Mouse (Mus musculus) neural tube, embryonic 12.5 days (tissue): Measurements from ENCODE around the gene Unc93b1. TPM values are rescaled to one million over a fixed set of nuclear protein-coding genes. Genes with fewer than 3 reads are reported as not detected.

ENCODE experiments used
- ATAC-seq: fragments of 200-750 bp; cut with Nextera tagmentation; 2 replicates; pipeline ENCODE4 v1.8.0; 2017; ENCODE audit warnings: low read depth, mild to moderate bottlenecking, moderate TSS enrichment, moderate library complexity; ENCODE audit not compliant: low FRiP score
- H3K27ac ChIP-seq: fragments of 300-500 bp; sonication (generic); 2 replicates; pipeline ENCODE4 v1.5.1; 2016
- H3K27me3 ChIP-seq: fragments of 300-500 bp; sonication (generic); replicated peaks from 2 replicates; pipeline ENCODE4 v1.6.1; 2016; ENCODE audit warnings: mild to moderate bottlenecking
- H3K36me3 ChIP-seq: fragments of 300-500 bp; sonication (generic); 2 replicates; pipeline ENCODE4 v1.6.1; 2016; ENCODE audit warnings: mild to moderate bottlenecking
- H3K4me1 ChIP-seq: fragments of 300-500 bp; sonication (generic); 2 replicates; pipeline ENCODE4 v1.6.1; 2016
- H3K4me2 ChIP-seq: fragments of 300-500 bp; sonication (generic); replicated peaks from 2 replicates; pipeline ENCODE4 v1.6.1; 2016; ENCODE audit warnings: mild to moderate bottlenecking
- H3K4me3 ChIP-seq: fragments of 300-500 bp; sonication (generic); 2 replicates; pipeline ENCODE4 v1.5.1; 2016
- H3K9ac ChIP-seq: fragments of 300-500 bp; sonication (generic); 2 replicates; pipeline ENCODE4 v1.6.1; 2016; ENCODE audit warnings: mild to moderate bottlenecking
- H3K9me3 ChIP-seq: fragments of 300-500 bp; sonication (generic); 2 replicates; pipeline ENCODE4 v1.6.1; 2016; ENCODE audit warnings: mild to moderate bottlenecking
- WGBS: fragments of 180-500 bp; shearing (Covaris S2); methylation state at CpG from one replicate; pipeline ENCODE4 v1.1.7; 2016; 5-methylcytosine and 5-hydroxymethylcytosine counted together
- polyA plus RNA-seq: library from polyadenylated mRNA; unstranded; fragments of >200 nt; fragmentation: Nextera tagmentation; extraction: Ambion mirVana; gene quantifications from 2 replicates; pipeline ENCODE4 v1.2.1, GENCODE M21; 2016

Gene Unc93b1
- polyA plus RNA-seq, 1 experiment from 2014 or later, result 11.1 TPM

GRCm38 (mm10) chr19:3904363-3904675, 30.7 kb upstream of the Unc93b1 start:
- WGBS, result 67% methylated on average over 10 of the region's 10 CpGs
- no peak for ATAC-seq
- peaks cover 13% of the 10 kb centered on the region for H3K4me1 ChIP-seq
- H3K9me3 ChIP-seq, result no peaks in the 10 kb centered on the region
- no peak overlapping the region for H3K4me2 ChIP-seq
- H3K4me3 ChIP-seq, result no peak overlapping the region
- H3K36me3 ChIP-seq, result peaks cover 25% of the 10 kb centered on the region
- H3K27me3 ChIP-seq, result no peaks in the 10 kb centered on the region
- no peak overlapping the region for H3K27ac ChIP-seq
- H3K9ac ChIP-seq, result no peak overlapping the region

- ATAC-seq, result no peak
- H3K27ac ChIP-seq, result no peak overlapping the region
- peak overlapping the region; percentile 77 for H3K4me2 ChIP-seq
- peaks cover 13% of the 10 kb centered on the region for H3K4me1 ChIP-seq
- 55% methylated on average over 6 of the region's 6 CpGs for WGBS
- peaks cover 36% of the 10 kb centered on the region for H3K36me3 ChIP-seq
- no peak overlapping the region for H3K9ac ChIP-seq
- H3K27me3 ChIP-seq, result no peaks in the 10 kb centered on the region
- H3K4me3 ChIP-seq, result no peak overlapping the region
- H3K9me3 ChIP-seq, result no peaks in the 10 kb centered on the region
Observed at GRCm38 (mm10) chr19:3905261-3905969, 29.6 kb upstream of the Unc93b1 start.

GRCm38 (mm10) chr19:3906326-3906725, 28.7 kb upstream of the Unc93b1 start:
- Histone ChIP-seq H3K4me1 (peaks cover 19% of the 10 kb centered on the region), H3K4me3 (peak overlapping the region; percentile 42), H3K27ac (no peak overlapping the region), H3K27me3 (no peaks in the 10 kb centered on the region), H3K4me2 (peak overlapping the region; percentile 77), H3K9me3 (no peaks in the 10 kb centered on the region), H3K9ac (peak overlapping the region; percentile 60), H3K36me3 (peaks cover 42% of the 10 kb centered on the region)
- 0 out of 2 replicates have a peak, but pooled peaks have one; percentile 5 for ATAC-seq
- WGBS, result 48% methylated on average over 10 of the region's 10 CpGs

- 5% methylated on average over 36 of the region's 36 CpGs for WGBS
- H3K27ac ChIP-seq, result no peak within 1 kb of the TSS
- 0 out of 2 replicates have a peak, but pooled peaks have one; percentile 48 for ATAC-seq
Observed at GRCm38 (mm10) chr19:3906795-3907786, 27.9 kb upstream of the Unc93b1 start, which contains the start of gene Tcirg1. TSS of gene Tcirg1 (minus strand) at chr19:3907133.

GRCm38 (mm10) chr19:3907876-3908660, 26.9 kb upstream of the Unc93b1 start:
- no peak overlapping the region for H3K27ac ChIP-seq
- H3K9me3 ChIP-seq, result no peaks in the 10 kb centered on the region
- ATAC-seq, result no peak
- H3K27me3 ChIP-seq, result no peaks in the 10 kb centered on the region
- H3K4me2 ChIP-seq, result peak overlapping the region; percentile 77; the same call in 1 of the 2 replicates
- H3K4me1 ChIP-seq, result peaks cover 28% of the 10 kb centered on the region
- H3K36me3 ChIP-seq, result peaks cover 33% of the 10 kb centered on the region
- 80% methylated on average over 8 of the region's 8 CpGs for WGBS
- no peak overlapping the region for H3K9ac ChIP-seq
- no peak overlapping the region for H3K4me3 ChIP-seq

More at GRCm38 (mm10) chr19:3906795-3907786, 27.9 kb upstream of the Unc93b1 start, which contains the start of gene Tcirg1:
- Histone ChIP-seq H3K4me2 (peak within 1 kb of the TSS; percentile 77), H3K36me3 (peaks cover 42% of the 10 kb centered on the region), H3K4me1 (peaks cover 26% of the 10 kb centered on the region), H3K9me3 (no peaks in the 10 kb centered on the region), H3K9ac (peak within 1 kb of the TSS; percentile 60), H3K4me3 (peak within 1 kb of the TSS; percentile 42), H3K27me3 (no peaks in the 10 kb centered on the region)

GRCm38 (mm10) chr19:3910206-3910605, 24.8 kb upstream of the Unc93b1 start:
- ATAC-seq, result no peak
- H3K27me3 ChIP-seq, result no peaks in the 10 kb centered on the region
- H3K9me3 ChIP-seq, result no peaks in the 10 kb centered on the region
- H3K27ac ChIP-seq, result no peak overlapping the region
- no peak overlapping the region for H3K9ac ChIP-seq
- no peak overlapping the region for H3K4me3 ChIP-seq
- H3K4me1 ChIP-seq, result peaks cover 34% of the 10 kb centered on the region
- no peak overlapping the region for H3K4me2 ChIP-seq
- 88% methylated on average over 5 of the region's 5 CpGs for WGBS
- peaks cover 33% of the 10 kb centered on the region for H3K36me3 ChIP-seq

- Histone ChIP-seq H3K27ac (peak within 1 kb of the TSS; percentile 39; the same call in 1 of the 2 replicates), H3K9me3 (no peaks in the 10 kb centered on the region), H3K36me3 (peaks cover 33% of the 10 kb centered on the region), H3K4me1 (peaks cover 23% of the 10 kb centered on the region), H3K4me2 (peak within 1 kb of the TSS; percentile 80), H3K4me3 (peak within 1 kb of the TSS; percentile 57), H3K27me3 (no peaks in the 10 kb centered on the region), H3K9ac (peak within 1 kb of the TSS; percentile 58)
- peak; percentile 97 for ATAC-seq
- WGBS, result under 1% methylated on average over 43 of the region's 43 CpGs
Observed at GRCm38 (mm10) chr19:3912337-3913204, 22.4 kb upstream of the Unc93b1 start, which contains the start of gene Ndufs8. TSS of gene Ndufs8 (minus strand) at chr19:3912774.

GRCm38 (mm10) chr19:3913692-3914091, 21.3 kb upstream of the Unc93b1 start:
- H3K4me1 ChIP-seq, result peaks cover 23% of the 10 kb centered on the region
- H3K4me2 ChIP-seq, result peak overlapping the region; percentile 80
- WGBS, result 89% methylated on average over 8 of the region's 8 CpGs
- 0 out of 2 replicates have a peak overlapping the region, but pooled peaks have one; percentile 13 for H3K9ac ChIP-seq
- H3K36me3 ChIP-seq, result peaks cover 23% of the 10 kb centered on the region
- no peak for ATAC-seq
- no peaks in the 10 kb centered on the region for H3K27me3 ChIP-seq
- no peak overlapping the region for H3K27ac ChIP-seq
- H3K9me3 ChIP-seq, result no peaks in the 10 kb centered on the region
- H3K4me3 ChIP-seq, result peak overlapping the region; percentile 57; the same call in 1 of the 2 replicates

GRCm38 (mm10) chr19:3914535-3914934, 20.5 kb upstream of the Unc93b1 start:
- 91% methylated on average over 5 of the region's 5 CpGs for WGBS
- H3K9ac ChIP-seq, result no peak overlapping the region
- peaks cover 15% of the 10 kb centered on the region for H3K36me3 ChIP-seq
- no peaks in the 10 kb centered on the region for H3K27me3 ChIP-seq
- peaks cover 23% of the 10 kb centered on the region for H3K4me1 ChIP-seq
- H3K4me3 ChIP-seq, result no peak overlapping the region
- H3K9me3 ChIP-seq, result no peaks in the 10 kb centered on the region
- H3K4me2 ChIP-seq, result no peak overlapping the region
- no peak for ATAC-seq
- H3K27ac ChIP-seq, result no peak overlapping the region

- no peaks in the 10 kb centered on the region for H3K36me3 ChIP-seq
- no peaks in the 10 kb centered on the region for H3K27me3 ChIP-seq
- H3K4me3 ChIP-seq, result no peak overlapping the region
- H3K27ac ChIP-seq, result no peak overlapping the region
- WGBS, result 76% methylated on average over 11 of the region's 11 CpGs
- no peak for ATAC-seq
- H3K4me1 ChIP-seq, result peaks cover 14% of the 10 kb centered on the region
- no peaks in the 10 kb centered on the region for H3K9me3 ChIP-seq
- H3K9ac ChIP-seq, result no peak overlapping the region
- no peak overlapping the region for H3K4me2 ChIP-seq
Observed at GRCm38 (mm10) chr19:3916727-3917126, 18.3 kb upstream of the Unc93b1 start.

- H3K27ac ChIP-seq, result no peak overlapping the region
- no peaks in the 10 kb centered on the region for H3K36me3 ChIP-seq
- no peaks in the 10 kb centered on the region; the same call in 1 of the 2 replicates for H3K4me1 ChIP-seq
- ATAC-seq, result no peak
- H3K27me3 ChIP-seq, result no peaks in the 10 kb centered on the region
- H3K4me2 ChIP-seq, result no peak overlapping the region
- H3K4me3 ChIP-seq, result no peak overlapping the region
- H3K9me3 ChIP-seq, result no peaks in the 10 kb centered on the region
- no peak overlapping the region for H3K9ac ChIP-seq
Observed at GRCm38 (mm10) chr19:3919928-3920327, 15.1 kb upstream of the Unc93b1 start.
